Mouse (Mus musculus) embryonic facial prominence, embryonic 12.5 days (tissue): ENCODE measurements around the gene Cd160. TPM values are rescaled to one million over a fixed set of nuclear protein-coding genes. Genes with fewer than 3 reads are reported as not detected.

Experiments used
- ATAC-seq: fragments of 200-750 bp; cut with Nextera tagmentation; 2 replicates; pipeline ENCODE4 v1.8.0; 2017; ENCODE audit not compliant: insufficient number of reproducible peaks, insufficient read depth, low FRiP score, low TSS enrichment
- H3K27ac ChIP-seq: fragments of 300-500 bp; sonication (generic); 2 replicates; pipeline ENCODE4 v1.5.1; 2016; ENCODE audit warnings: mild to moderate bottlenecking
- H3K27me3 ChIP-seq: fragments of 300-500 bp; sonication (generic); 2 replicates; pipeline ENCODE4 v1.6.1; 2016; ENCODE audit warnings: mild to moderate bottlenecking, moderate library complexity
- H3K36me3 ChIP-seq: fragments of 300-500 bp; sonication (generic); 2 replicates; pipeline ENCODE4 v1.6.1; 2016; ENCODE audit warnings: mild to moderate bottlenecking
- H3K4me1 ChIP-seq: fragments of 300-500 bp; sonication (generic); 2 replicates; pipeline ENCODE4 v1.6.1; 2016
- H3K4me2 ChIP-seq: fragments of 300-500 bp; sonication (generic); replicated peaks from 2 replicates; pipeline ENCODE4 v1.6.1; 2016; ENCODE audit warnings: mild to moderate bottlenecking, moderate library complexity
- H3K4me3 ChIP-seq: fragments of 300-500 bp; sonication (generic); 2 replicates; pipeline ENCODE4 v1.5.1; 2016; ENCODE audit warnings: mild to moderate bottlenecking
- H3K9ac ChIP-seq: fragments of 300-500 bp; sonication (generic); 2 replicates; pipeline ENCODE4 v1.6.1; 2016; ENCODE audit warnings: mild to moderate bottlenecking, moderate library complexity
- H3K9me3 ChIP-seq: fragments of 300-500 bp; sonication (generic); 2 replicates; pipeline ENCODE4 v1.6.1; 2016; ENCODE audit warnings: mild to moderate bottlenecking, moderate library complexity
- WGBS: fragments of 180-500 bp; shearing (Covaris S2); methylation state at CpG from one replicate; pipeline ENCODE4 v1.1.7; 2016; 5-methylcytosine and 5-hydroxymethylcytosine counted together
- polyA plus RNA-seq: library from polyadenylated mRNA; unstranded; fragments of >200 nt; fragmentation: Nextera tagmentation; extraction: Ambion mirVana; gene quantifications from 2 replicates; pipeline ENCODE4 v1.2.1, GENCODE M21; 2016

Cd160 gene
- polyA plus RNA-seq, 1 experiment from 2014 or later: 0.10 TPM

DNA sequence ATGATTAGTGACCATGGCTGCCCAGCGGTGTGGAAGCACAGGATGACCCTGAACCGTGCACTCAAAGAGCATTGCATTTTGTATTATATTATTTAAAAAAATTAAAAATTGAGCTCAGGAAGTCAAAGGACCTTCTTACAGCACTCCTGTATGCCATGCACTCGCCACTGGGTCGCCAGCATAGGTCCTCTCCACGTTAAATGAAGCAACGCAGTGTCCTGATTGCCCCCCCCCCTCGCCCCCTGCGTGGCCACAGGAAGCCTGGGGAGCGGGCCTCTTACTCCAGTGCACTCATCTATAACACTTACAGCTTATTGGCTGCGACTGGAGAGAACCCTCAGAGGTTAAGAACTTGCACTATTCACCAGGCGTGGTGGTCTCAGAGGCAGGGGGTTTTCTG is 3.9 kb downstream of the Cd160 start:
- Histone ChIP-seq H3K9me3 (no peaks in the 10 kb centered on the region), H3K9ac (no peak overlapping the region), H3K27me3 (no peaks in the 10 kb centered on the region), H3K4me2 (no peak overlapping the region), H3K4me1 (no peaks in the 10 kb centered on the region), H3K36me3 (no peaks in the 10 kb centered on the region), H3K27ac (no peak overlapping the region), H3K4me3 (no peak overlapping the region)
- 46% methylated on average over 11 of the region's 11 CpGs for WGBS
- no peak for ATAC-seq

DNA sequence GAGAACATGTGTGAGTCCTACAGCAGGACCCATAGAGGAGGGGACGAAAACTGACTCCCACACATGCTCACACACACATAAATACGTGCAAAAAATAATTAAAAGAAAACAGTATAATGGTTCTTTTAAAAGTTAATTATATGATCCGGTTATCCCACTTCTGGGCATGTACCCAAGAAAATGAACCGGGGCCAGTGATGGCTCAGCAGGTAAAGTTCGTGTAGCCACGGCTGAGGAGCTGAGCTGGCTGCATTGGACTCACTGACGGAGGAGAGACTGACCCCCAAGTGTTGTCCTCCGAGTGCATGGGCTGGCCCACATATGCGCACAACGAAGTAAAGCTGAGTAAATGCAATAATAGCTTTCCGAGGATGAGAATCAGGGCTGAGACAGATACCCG is 4.5 kb downstream of the Cd160 start:
- no peak for ATAC-seq
- 82% methylated on average over 12 of the region's 12 CpGs for WGBS
- H3K4me2 ChIP-seq: no peak overlapping the region
- H3K4me1 ChIP-seq: no peaks in the 10 kb centered on the region
- no peaks in the 10 kb centered on the region for H3K36me3 ChIP-seq
- H3K9ac ChIP-seq: no peak overlapping the region
- H3K27ac ChIP-seq: no peak overlapping the region
- no peak overlapping the region for H3K4me3 ChIP-seq
- no peaks in the 10 kb centered on the region for H3K9me3 ChIP-seq
- H3K27me3 ChIP-seq: no peaks in the 10 kb centered on the region

DNA sequence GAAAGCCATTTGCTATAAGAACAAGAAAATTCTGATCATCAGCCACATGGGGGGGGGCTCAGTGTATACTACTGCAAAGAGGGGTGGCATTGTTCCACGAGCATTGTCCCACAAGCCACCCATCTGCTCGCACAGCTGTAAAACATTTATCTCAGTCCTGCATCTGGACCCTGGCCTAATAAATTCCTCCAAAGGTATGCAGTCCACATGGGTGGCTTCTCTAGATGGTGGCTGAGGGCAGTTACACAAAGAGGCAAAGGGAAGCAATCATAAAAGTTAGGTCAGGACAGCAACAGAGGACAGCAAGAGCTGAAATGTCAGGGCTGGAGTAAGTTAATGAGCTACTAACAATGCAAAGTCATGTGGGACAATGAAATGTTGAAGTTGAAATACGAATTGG is 5.5 kb downstream of the Cd160 start:
- ATAC-seq: no peak
- Histone ChIP-seq H3K27me3 (no peaks in the 10 kb centered on the region), H3K9me3 (no peaks in the 10 kb centered on the region), H3K27ac (no peak overlapping the region), H3K4me2 (no peak overlapping the region), H3K36me3 (no peaks in the 10 kb centered on the region), H3K4me3 (no peak overlapping the region), H3K4me1 (no peaks in the 10 kb centered on the region), H3K9ac (no peak overlapping the region)
- WGBS: 66% methylated on average over 3 of the region's 3 CpGs

DNA sequence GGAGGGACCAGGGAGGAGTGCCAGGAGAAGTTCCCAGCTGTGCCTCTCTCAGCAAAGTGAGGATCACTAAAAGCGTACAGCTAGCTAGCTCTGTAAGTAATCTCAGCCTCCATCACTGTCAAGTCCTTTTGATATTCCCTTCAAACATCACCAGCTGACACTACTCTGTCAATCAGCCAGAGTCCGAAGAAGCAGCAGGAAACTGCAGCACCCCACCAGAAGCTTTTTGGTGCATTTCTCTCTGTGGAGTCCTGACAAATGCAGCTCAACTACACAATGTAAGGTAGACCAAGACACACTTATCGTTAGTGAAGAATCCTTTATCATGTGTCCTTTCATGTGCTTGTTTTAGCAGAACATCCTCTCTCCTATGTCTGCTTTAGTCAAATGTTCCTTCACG is 7.6 kb downstream of the Cd160 start:
- Histone ChIP-seq H3K27ac (no peak overlapping the region), H3K9ac (no peak overlapping the region), H3K27me3 (no peaks in the 10 kb centered on the region), H3K4me2 (no peak overlapping the region), H3K4me1 (no peaks in the 10 kb centered on the region), H3K36me3 (no peaks in the 10 kb centered on the region), H3K9me3 (no peaks in the 10 kb centered on the region), H3K4me3 (no peak overlapping the region)
- no peak for ATAC-seq
- 83% methylated on average over 4 of the region's 4 CpGs for WGBS

DNA sequence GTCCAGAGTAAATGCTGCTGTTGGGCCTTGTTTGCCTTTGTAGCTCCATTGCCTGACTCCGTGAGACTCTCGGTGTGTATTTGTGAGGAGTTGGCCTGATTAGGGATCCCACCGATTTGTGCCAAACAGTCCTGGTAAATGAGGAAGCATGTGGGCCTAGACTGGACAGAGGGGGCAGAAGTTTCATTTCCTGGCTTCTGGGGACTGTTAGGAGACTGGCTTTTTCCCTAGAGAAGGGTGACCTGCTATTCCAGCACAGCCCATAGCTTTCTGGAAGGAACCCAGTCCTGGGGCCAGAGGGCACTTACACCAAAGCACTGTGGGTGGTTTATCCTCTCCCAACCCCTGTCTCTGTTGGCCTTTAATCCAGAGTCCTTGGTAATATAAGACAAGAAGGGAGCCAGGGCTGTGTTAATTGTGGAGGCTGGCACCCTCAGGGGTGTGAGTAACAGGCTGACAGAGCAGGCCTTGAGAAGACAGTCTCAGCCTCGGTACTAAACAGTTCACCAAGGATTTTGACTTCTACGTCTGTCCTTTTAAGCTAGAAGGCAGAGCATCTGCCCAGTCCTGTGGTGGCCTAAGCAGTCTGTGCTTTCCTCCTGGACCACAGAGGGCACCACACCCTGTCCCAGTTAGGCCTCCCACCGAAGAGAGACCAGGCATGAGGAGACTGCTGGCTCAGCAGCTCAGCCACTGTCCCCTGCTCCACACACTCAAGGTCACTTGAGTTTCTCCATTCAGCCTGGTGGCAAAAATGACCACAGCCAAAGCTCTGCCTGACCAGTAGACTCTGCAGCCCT is 8.8 kb downstream of the Cd160 start:
- Histone ChIP-seq H3K36me3 (no peaks in the 10 kb centered on the region), H3K4me1 (no peaks in the 10 kb centered on the region), H3K27me3 (no peaks in the 10 kb centered on the region), H3K4me2 (no peak overlapping the region), H3K9ac (no peak overlapping the region), H3K9me3 (no peaks in the 10 kb centered on the region), H3K4me3 (no peak overlapping the region), H3K27ac (no peak overlapping the region)
- ATAC-seq: no peak
- 79% methylated on average over 6 of the region's 6 CpGs for WGBS

DNA sequence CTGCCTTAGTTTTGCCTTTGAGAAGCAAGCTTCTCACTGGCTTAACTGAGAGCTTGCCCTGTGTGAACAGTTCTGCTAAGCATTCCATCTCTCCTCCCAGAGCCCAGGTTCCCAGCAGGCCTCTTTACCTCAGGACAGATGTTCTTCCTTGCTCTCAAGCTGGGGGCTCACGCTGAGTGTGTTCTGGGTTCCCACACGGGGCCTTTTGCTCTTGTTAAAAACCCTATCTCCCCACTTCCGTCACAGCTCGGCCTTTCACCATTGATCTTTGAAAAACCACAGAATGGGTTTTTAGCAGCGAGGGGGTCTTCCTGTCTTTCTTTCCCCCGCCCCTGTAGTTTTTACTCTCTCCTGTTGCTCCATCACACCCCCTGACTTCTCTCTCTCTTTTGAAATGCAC is 14.8 kb downstream of the Cd160 start:
- H3K27me3 ChIP-seq: no peaks in the 10 kb centered on the region
- H3K4me1 ChIP-seq: peaks cover 13% of the 10 kb centered on the region
- H3K9me3 ChIP-seq: no peaks in the 10 kb centered on the region
- no peak overlapping the region for H3K4me2 ChIP-seq
- no peak overlapping the region for H3K27ac ChIP-seq
- H3K9ac ChIP-seq: no peak overlapping the region
- no peak overlapping the region for H3K4me3 ChIP-seq
- no peaks in the 10 kb centered on the region for H3K36me3 ChIP-seq
- WGBS: 46% methylated on average over 6 of the region's 6 CpGs
- ATAC-seq: no peak

DNA sequence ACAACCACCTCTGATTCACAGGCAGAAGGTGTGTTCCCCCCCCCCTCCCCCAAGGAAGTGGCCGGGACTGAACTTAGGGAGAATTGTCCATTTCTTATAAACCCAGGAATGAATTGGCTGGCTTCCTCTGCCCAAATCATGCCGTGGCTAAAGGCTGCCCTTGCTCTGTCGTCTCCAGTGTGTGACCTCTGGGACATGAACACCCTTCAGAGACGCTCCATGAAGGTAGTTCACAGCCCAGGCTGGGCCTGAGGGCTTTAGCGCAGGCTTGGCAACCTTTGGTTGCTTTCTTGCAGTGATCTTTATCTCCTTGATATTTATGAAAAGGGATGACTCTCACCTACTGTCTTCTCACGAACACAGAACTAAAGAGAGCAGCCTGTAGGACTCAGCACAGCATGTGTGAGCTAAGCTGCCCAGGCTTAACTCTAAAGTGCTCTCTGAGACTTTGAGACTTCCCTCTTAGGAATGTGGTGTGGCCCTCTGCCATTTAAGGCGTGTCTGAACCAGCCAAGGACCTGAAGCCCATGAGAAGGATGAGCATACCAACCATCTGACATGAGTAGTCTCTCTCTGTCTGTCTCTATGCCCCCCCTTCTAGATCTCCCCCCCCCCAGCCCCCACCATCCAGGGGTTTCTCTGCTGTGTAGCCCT is 15.4 kb downstream of the Cd160 start:
- no peak overlapping the region for H3K4me3 ChIP-seq
- H3K27ac ChIP-seq: no peak overlapping the region
- no peaks in the 10 kb centered on the region for H3K9me3 ChIP-seq
- ATAC-seq: no peak
- no peaks in the 10 kb centered on the region for H3K27me3 ChIP-seq
- no peaks in the 10 kb centered on the region for H3K36me3 ChIP-seq
- H3K9ac ChIP-seq: no peak overlapping the region
- WGBS: 58% methylated on average over 7 of the region's 7 CpGs
- peaks cover 13% of the 10 kb centered on the region for H3K4me1 ChIP-seq
- no peak overlapping the region for H3K4me2 ChIP-seq

DNA sequence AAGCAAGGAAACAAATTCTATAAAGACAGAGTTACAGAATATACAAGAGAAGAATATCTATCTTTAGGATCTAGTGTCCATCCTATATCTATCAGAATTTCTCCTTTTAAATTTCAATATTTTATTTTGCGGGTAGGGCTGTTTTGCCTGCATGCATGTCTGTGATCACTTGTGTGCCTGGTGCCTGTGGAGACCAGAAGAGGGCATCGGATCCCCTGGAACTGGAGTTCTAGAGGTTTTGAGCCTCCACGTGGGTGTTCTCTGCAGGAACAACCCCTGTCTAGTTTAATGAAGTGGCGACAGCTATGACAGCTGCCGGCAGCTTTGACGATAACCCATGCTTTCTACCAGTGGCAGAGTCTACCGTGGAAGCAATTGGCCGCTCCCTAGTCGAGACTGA is 16.0 kb downstream of the Cd160 start:
- Histone ChIP-seq H3K9me3 (no peaks in the 10 kb centered on the region), H3K4me2 (peak overlapping the region; percentile 20; the same call in 1 of the 2 replicates), H3K27me3 (no peaks in the 10 kb centered on the region), H3K9ac (no peak overlapping the region), H3K27ac (no peak overlapping the region), H3K36me3 (no peaks in the 10 kb centered on the region), H3K4me1 (peaks cover 13% of the 10 kb centered on the region), H3K4me3 (no peak overlapping the region)
- ATAC-seq: no peak
- 26% methylated on average over 9 of the region's 9 CpGs for WGBS

DNA sequence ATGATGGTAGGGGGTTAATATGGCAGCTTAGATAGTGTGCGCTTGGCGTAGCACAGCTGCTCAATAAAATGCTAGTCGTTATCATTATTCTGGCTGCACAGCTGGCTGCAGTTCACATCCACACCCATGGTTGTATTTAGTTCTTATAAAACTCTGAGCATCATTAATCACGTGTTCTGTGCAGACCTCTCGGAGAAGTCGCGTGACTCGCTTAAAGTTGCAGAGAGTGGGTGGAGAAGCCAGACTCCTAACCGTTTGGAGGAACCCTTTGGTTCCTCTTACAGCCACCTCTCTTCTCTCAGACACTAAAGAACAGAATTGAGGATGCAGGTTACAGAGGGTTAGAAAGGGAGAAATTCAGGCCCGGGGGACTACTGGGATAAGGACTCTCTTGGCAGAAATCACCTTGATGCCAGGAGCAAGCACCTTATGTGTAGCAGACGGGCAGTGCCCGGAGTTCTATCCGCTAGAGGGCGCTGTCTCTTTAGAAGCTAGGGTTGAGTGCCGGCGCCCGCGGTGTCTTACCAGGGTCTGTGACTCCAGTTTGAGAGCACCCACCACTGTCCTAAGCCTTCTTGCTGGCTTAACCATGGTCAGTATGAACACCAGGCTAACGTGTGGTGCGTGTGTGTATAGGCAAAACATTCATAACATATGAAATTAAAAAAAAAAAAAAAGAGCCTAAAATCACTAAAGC is 16.6 kb downstream of the Cd160 start:
- Histone ChIP-seq H3K4me1 (peaks cover 13% of the 10 kb centered on the region), H3K27ac (no peak overlapping the region), H3K4me2 (no peak overlapping the region), H3K9ac (no peak overlapping the region), H3K36me3 (no peaks in the 10 kb centered on the region), H3K4me3 (no peak overlapping the region), H3K9me3 (no peaks in the 10 kb centered on the region), H3K27me3 (no peaks in the 10 kb centered on the region)
- no peak for ATAC-seq
- 45% methylated on average over 20 of the region's 20 CpGs for WGBS

DNA sequence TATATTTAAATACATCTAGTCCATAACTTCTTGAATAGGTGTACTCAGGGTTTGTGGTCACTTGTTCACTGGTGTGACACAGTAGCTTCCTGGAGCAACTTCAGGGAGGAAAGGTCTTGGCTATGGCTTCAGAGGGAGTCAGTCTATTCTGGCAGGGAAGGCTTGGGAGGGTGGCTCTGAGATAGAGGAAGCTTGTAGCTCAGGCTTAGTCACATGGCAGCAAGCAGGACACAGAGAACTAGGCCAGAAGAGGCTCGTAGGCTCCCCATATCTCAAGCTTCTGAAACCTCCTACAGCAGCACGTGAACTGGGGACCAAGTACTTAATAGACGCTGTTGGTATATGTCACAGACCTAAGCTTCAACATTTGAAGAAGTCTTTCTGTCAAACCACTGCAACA is 17.9 kb downstream of the Cd160 start:
- Histone ChIP-seq H3K4me1 (peaks cover 13% of the 10 kb centered on the region), H3K9me3 (no peaks in the 10 kb centered on the region), H3K4me3 (no peak overlapping the region), H3K36me3 (no peaks in the 10 kb centered on the region), H3K27me3 (no peaks in the 10 kb centered on the region), H3K4me2 (no peak overlapping the region), H3K9ac (no peak overlapping the region), H3K27ac (no peak overlapping the region)
- no peak for ATAC-seq
- 86% methylated on average over 3 of the region's 3 CpGs for WGBS

DNA sequence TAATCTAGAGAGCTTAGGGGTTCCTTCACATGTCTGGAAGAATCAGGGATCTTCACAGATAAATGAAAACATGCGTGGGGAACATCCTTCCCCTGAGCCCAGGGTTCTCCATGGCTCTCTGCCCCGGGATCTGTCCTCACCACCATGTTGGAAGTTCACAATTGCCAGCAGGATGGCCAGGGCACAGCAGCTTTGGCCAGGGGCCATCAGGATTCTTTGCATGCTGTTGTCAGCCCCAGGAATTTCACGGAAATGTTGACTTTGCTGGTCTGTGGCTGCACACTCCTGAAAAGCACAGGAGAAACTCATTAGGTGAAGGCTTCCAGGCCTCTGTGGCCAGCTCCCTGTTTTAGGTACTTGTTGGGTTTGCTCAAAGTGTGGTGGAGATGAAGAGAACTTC is 20.5 kb downstream of the Cd160 start:
- no peak for ATAC-seq
- Histone ChIP-seq H3K27me3 (no peaks in the 10 kb centered on the region), H3K4me3 (no peak overlapping the region), H3K9me3 (no peaks in the 10 kb centered on the region), H3K9ac (no peak overlapping the region), H3K36me3 (no peaks in the 10 kb centered on the region), H3K27ac (no peak overlapping the region), H3K4me2 (no peak overlapping the region), H3K4me1 (peaks cover 6% of the 10 kb centered on the region)
- 73% methylated on average over 3 of the region's 3 CpGs for WGBS

DNA sequence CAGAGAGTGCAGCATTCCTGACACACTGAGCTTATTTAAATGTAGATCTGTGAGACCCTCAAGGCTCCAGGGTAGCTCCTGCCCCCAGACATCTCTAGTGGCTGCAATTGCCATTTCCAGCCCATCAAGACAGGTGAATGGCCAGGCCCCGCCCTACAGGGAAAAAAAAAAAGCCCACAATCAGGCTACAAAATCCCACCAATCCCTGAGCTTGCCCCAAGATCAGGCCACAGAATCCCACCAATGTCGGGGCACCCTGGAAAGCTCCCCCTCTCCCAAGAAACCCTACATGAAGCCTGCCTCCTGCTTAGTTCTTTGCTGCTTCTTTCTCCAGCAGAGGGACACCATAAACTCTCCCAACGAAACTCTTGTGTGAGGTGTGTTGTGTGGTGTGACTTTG is 21.0 kb downstream of the Cd160 start:
- no peak for ATAC-seq
- H3K9ac ChIP-seq: no peak overlapping the region
- no peaks in the 10 kb centered on the region for H3K27me3 ChIP-seq
- H3K4me3 ChIP-seq: no peak overlapping the region
- no peaks in the 10 kb centered on the region for H3K9me3 ChIP-seq
- no peak overlapping the region for H3K27ac ChIP-seq
- no peaks in the 10 kb centered on the region for H3K36me3 ChIP-seq
- H3K4me2 ChIP-seq: no peak overlapping the region
- WGBS: 74% methylated on average over 3 of the region's 3 CpGs
- H3K4me1 ChIP-seq: peaks cover 6% of the 10 kb centered on the region
